Mouse (Mus musculus): Measurements from ENCODE around the gene Atp8b3. TPM values are rescaled to one million over a fixed set of nuclear protein-coding genes. Genes with fewer than 3 reads are reported as not detected.

Gene Atp8b3
- polyA plus RNA-seq, 1 experiment = 0.31 TPM

DNA sequence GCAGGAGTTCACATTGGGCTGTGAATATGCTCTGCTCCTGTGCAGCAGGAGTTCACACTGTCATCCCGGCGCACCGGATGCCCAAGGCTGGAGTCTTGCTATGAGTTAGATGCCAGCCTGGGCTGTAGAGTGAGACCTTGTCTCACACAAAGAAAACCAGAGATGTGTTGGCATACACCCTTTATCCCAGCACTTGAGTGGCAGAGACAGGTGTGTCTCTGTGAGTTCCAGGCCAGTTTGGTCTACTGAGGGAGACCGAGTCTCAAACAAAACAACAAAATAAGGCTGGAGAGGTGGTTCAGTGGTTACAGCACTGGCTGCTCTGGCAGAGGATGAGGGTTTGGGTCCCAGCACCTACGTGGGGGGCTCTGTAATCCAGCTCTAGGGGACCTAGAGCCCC lies 60.4 kb downstream of the Atp8b3 start:
- no peaks in the 10 kb centered on the region; the same call in 1 of the 2 replicates for H3K27me3 ChIP-seq (ENCODE audit: control insufficient read depth, insufficient read depth, low read length)
- DNase-seq = no peak
- H3K36me3 ChIP-seq (ENCODE audit: control insufficient read depth, insufficient read depth, low read length) = no peaks in the 10 kb centered on the region
- H3K27ac ChIP-seq (ENCODE audit: control insufficient read depth, insufficient read depth, low read length) = no peak overlapping the region
- no peak for TF ChIP-seq CTCF (IDR thresholded peaks at IDR 0.05; ENCODE audit: borderline replicate concordance, control insufficient read depth, extremely low read depth, insufficient read depth, low read length, poor library complexity)
- TF ChIP-seq POLR2A (IDR thresholded peaks at IDR 0.05; ENCODE audit: control insufficient read depth, extremely low read depth, insufficient read depth, low read length, poor library complexity) = no peak
- peaks cover 13% of the 10 kb centered on the region for H3K4me1 ChIP-seq (replicated peaks; ENCODE audit: control insufficient read depth, insufficient read depth, low read length)
- WGBS = 87% methylated on average over 5 of the region's 5 CpGs
- no peak overlapping the region for H3K4me3 ChIP-seq (ENCODE audit: control insufficient read depth, insufficient read depth, low read length)

DNA sequence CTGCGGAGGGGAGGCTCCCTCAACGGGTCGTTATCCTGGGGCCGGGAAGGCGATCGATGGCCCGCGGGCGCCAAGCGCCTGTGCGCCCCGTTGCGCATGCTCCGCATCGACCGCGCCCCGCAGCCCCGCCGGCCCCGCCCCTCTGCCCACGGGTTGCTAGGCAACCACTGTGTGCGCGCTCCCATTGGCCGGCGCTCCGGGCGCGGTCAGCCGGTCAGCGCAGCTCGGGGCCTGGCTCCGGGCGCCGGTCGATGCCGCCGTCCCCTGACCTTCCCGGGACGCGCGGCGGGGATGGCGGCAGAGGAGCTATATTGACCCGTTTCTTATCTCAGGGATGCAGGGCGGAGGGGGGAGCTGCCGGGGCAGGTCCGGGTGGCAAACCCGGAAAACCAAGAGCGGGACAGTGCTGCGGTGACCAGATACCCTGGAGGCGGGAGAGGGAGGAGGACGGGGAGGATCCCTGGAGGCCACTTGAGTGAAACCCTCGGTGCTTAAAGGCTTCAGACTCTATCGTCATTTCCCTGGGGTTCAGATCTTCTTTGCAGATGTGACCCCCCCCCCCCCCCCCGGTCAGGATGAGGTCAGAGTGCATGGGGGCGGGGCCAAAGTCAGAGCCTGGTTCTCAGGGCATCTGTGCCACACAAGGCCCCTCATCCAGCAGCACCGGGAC lies 63.5 kb downstream of the Atp8b3 start:
- peak; percentile 85 for DNase-seq
- H3K27ac ChIP-seq (ENCODE audit: control insufficient read depth, insufficient read depth, low read length) = no peak overlapping the region
- TF ChIP-seq POLR2A (IDR thresholded peaks at IDR 0.05; ENCODE audit: control insufficient read depth, extremely low read depth, insufficient read depth, low read length, poor library complexity) (peak; percentile 49; the same call in 1 of the 2 replicates), CTCF (IDR thresholded peaks at IDR 0.05; ENCODE audit: borderline replicate concordance, control insufficient read depth, extremely low read depth, insufficient read depth, low read length, poor library complexity) (peak; percentile 51; the same call in 1 of the 2 replicates)
- H3K4me1 ChIP-seq (replicated peaks; ENCODE audit: control insufficient read depth, insufficient read depth, low read length) = peaks cover 12% of the 10 kb centered on the region
- H3K27me3 ChIP-seq (ENCODE audit: control insufficient read depth, insufficient read depth, low read length) = no peaks in the 10 kb centered on the region
- H3K4me3 ChIP-seq (ENCODE audit: control insufficient read depth, insufficient read depth, low read length) = peak overlapping the region; percentile 68
- H3K36me3 ChIP-seq (ENCODE audit: control insufficient read depth, insufficient read depth, low read length) = no peaks in the 10 kb centered on the region
- 2% methylated on average over 58 of the region's 58 CpGs for WGBS

Other genes starting within 250 kb of the Atp8b3 start
- 2,172 and 2,371 TPM in 2 replicates for gene Rps15, start 246.7 kb downstream of the Atp8b3 start, polyA plus RNA-seq (2012; rRNA removed)
- 0.40 and 0.57 TPM in 2 replicates for gene Apc2, start 243.1 kb downstream of the Atp8b3 start, polyA plus RNA-seq (2012; rRNA removed)
- gene 2310011J03Rik, start 218.6 kb downstream of the Atp8b3 start, polyA plus RNA-seq (2012; rRNA removed) = 78.9 and 93.8 TPM in 2 replicates
- gene Pcsk4, start 209.6 kb downstream of the Atp8b3 start, polyA plus RNA-seq (2012; rRNA removed) = 11.7 and 14.1 TPM in 2 replicates
- 2.0 and 3.5 TPM in 2 replicates for gene Reep6, start 209.2 kb downstream of the Atp8b3 start, polyA plus RNA-seq (2012; rRNA removed)
- gene Adamtsl5, start 190.7 kb downstream of the Atp8b3 start, polyA plus RNA-seq (2012; rRNA removed) = 4.6 and 9.0 TPM in 2 replicates
- 0.17 and 0.22 TPM in 2 replicates for gene Plk5, start 182.7 kb downstream of the Atp8b3 start, polyA plus RNA-seq (2012; rRNA removed)
- 34.9 and 38.2 TPM in 2 replicates for gene Mex3d, start 151.5 kb downstream of the Atp8b3 start, polyA plus RNA-seq (2012; rRNA removed)
- gene Mbd3, start 139.6 kb downstream of the Atp8b3 start, polyA plus RNA-seq (2012; rRNA removed) = 268 and 290 TPM in 2 replicates
- 1,246 and 1,699 TPM in 2 replicates for gene Uqcr11, start 132.3 kb downstream of the Atp8b3 start, polyA plus RNA-seq (2012; rRNA removed)
- gene Tcf3, start 105.5 kb downstream of the Atp8b3 start, polyA plus RNA-seq (2012; rRNA removed) = 341 and 425 TPM in 2 replicates
- gene Onecut3, start 44.3 kb downstream of the Atp8b3 start, polyA plus RNA-seq (2012; rRNA removed) = 0.03 and 0.10 TPM in 2 replicates
- gene Rexo1, start 22.4 kb upstream of the Atp8b3 start, polyA plus RNA-seq (2012; rRNA removed) = 188 and 209 TPM in 2 replicates
- 31.0 and 46.9 TPM in 2 replicates for gene Klf16, start 38.2 kb upstream of the Atp8b3 start, polyA plus RNA-seq (2012; rRNA removed)
- 310 and 359 TPM in 2 replicates for gene Abhd17a, start 51.2 kb upstream of the Atp8b3 start, polyA plus RNA-seq (2012; rRNA removed)
- 151 and 156 TPM in 2 replicates for gene Scamp4, start 63.7 kb upstream of the Atp8b3 start, polyA plus RNA-seq (2012; rRNA removed)
- 42.9 and 48.2 TPM in 2 replicates for gene Adat3, start 63.8 kb upstream of the Atp8b3 start, polyA plus RNA-seq (2012; rRNA removed)
- gene Gm49322, start 66.9 kb upstream of the Atp8b3 start, polyA plus RNA-seq (2012; rRNA removed) = 7.5 and 8.1 TPM in 2 replicates
- 492 and 499 TPM in 2 replicates for gene Csnk1g2, start 83.7 kb upstream of the Atp8b3 start, polyA plus RNA-seq (2012; rRNA removed)
- gene Btbd2, start 117.9 kb upstream of the Atp8b3 start, polyA plus RNA-seq (2012; rRNA removed) = 94.7 and 103 TPM in 2 replicates
- gene Mknk2, start 139.0 kb upstream of the Atp8b3 start, polyA plus RNA-seq (2012; rRNA removed) = 606 and 621 TPM in 2 replicates
- 252 and 261 TPM in 2 replicates for gene Mob3a, start 162.9 kb upstream of the Atp8b3 start, polyA plus RNA-seq (2012; rRNA removed)
- gene Izumo4, start 163.1 kb upstream of the Atp8b3 start, polyA plus RNA-seq (2012; rRNA removed) = 56.4 and 66.9 TPM in 2 replicates
- 182 and 195 TPM in 2 replicates for gene Ap3d1, start 203.1 kb upstream of the Atp8b3 start, polyA plus RNA-seq (2012; rRNA removed)
- gene Dot1l, start 216.1 kb upstream of the Atp8b3 start, polyA plus RNA-seq (2012; rRNA removed) = 121 and 155 TPM in 2 replicates